Mouse (Mus musculus) brain, embryonic 14.5 days (tissue): ENCODE measurements around the gene Kif26a. TPM values are rescaled to one million over a fixed set of nuclear protein-coding genes. Genes with fewer than 3 reads are reported as not detected.

Experiments used
- DNase-seq: peaks from one replicate; pipeline ENCODE4 v3.0.0-alpha.2; 2011; ENCODE audit warnings: low read depth
- CTCF ChIP-seq: fragments of 200-500 bp; IDR thresholded peaks from 2 replicates; pipeline ENCODE4 v1.5.1; 2012; ENCODE audit warnings: inconsistent platforms, mild to moderate bottlenecking, moderate library complexity, borderline replicate concordance; ENCODE audit not compliant: insufficient read depth, insufficient read length; ENCODE audit errors: extremely low read depth
- POLR2A ChIP-seq: fragments of 200-500 bp; IDR thresholded peaks from 2 replicates; pipeline ENCODE4 v1.6.1; 2012; ENCODE audit warnings: mild to moderate bottlenecking, inconsistent platforms, borderline replicate concordance; ENCODE audit not compliant: poor library complexity, insufficient read depth, insufficient read length, severe bottlenecking; ENCODE audit errors: extremely low read depth
- polyA plus RNA-seq: library from polyadenylated mRNA; depleted of rRNA; stranded (reverse); fragments of >200 nt; gene quantifications from 2 replicates; pipeline ENCODE4 v1.2.3, GENCODE M21; 2012

Gene Kif26a
- polyA plus RNA-seq, 1 experiment, result 35.8 TPM

- no peak for DNase-seq
- no peak for TF ChIP-seq CTCF
- TF ChIP-seq POLR2A, result no peak
Observed at GRCm38 (mm10) chr12:112172214-112172613, 26.2 kb downstream of the Kif26a start.

DNA sequence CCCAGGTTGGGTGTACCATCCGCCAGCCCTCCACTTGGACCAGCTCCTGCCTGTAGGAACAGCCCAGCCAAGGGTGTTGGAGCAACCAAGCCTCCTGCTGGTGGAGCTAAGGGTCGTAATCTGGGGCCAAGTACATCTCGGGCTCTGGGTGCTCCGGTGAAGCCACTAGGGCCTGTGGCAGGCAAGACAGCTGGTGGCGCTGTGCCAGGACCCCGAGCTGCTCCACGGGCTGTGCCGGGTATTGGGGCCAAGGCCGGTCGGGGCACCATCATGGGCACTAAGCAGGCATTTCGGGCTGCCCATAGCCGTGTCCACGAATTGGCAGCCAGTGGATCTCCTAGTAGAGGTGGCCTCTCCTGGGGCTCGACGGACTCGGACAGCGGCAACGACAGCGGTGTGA, 31.7 kb downstream of the Kif26a start:
- TF ChIP-seq CTCF, result no peak
- no peak for TF ChIP-seq POLR2A
- DNase-seq, result no peak

DNA sequence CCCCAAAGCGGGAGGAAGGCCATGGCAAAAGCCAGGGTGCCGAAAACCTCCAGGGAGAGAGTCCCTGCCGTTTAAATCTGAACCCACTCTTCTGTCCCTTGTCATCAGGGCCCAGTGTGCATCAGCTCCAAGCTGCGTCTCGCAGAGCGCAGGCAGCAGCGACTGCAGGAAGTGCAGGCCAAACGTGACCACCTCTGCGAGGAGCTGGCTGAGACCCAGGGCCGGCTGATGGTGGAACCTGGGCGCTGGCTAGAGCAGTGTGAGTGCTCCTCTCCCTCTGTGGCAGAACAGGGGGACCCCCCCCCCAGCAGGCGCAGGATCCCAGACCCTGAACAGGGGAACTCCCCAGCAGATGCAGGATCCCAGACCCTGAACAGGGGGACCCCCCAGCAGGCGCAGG, 33.7 kb downstream of the Kif26a start:
- TF ChIP-seq POLR2A, result no peak
- DNase-seq, result no peak

DNA sequence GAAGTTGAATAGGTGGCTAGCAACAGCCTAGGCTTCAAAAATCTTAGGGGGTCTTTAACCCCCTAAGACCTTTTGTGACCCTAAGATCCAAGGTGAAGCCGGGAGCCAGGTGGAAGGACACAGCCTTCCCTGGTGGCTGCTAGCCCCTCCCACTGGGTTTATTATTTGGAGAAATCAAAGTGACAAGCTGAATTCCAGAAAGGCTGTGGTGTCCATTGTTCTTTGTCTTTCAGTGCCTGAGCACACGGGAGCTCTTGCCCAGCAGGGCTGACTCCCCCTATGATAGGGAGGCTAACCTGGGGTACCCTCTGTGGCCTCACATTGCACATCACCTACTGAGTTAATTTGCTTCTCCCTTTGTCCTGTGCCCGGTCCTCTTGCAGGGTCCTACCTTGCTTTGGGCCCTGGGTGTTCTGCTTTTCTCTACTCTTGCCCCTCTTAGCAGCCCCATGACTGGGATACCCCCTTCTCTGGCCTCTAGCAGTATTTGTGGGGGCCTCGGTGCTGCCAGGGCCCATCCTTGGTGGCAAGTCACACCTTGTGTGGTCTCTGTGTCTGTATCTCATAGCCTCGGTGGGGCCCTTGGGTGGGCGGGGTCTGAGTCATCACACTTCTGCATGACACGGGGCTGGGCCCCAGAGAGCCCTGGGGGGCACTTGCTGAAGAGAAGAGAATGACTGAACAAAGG, 36.1 kb downstream of the Kif26a start:
- no peak for DNase-seq
- TF ChIP-seq POLR2A (no peak), CTCF (no peak)

GRCm38 (mm10) chr12:112182609-112182955, 36.6 kb downstream of the Kif26a start:
- no peak for DNase-seq
- TF ChIP-seq CTCF (no peak), POLR2A (no peak)

DNA sequence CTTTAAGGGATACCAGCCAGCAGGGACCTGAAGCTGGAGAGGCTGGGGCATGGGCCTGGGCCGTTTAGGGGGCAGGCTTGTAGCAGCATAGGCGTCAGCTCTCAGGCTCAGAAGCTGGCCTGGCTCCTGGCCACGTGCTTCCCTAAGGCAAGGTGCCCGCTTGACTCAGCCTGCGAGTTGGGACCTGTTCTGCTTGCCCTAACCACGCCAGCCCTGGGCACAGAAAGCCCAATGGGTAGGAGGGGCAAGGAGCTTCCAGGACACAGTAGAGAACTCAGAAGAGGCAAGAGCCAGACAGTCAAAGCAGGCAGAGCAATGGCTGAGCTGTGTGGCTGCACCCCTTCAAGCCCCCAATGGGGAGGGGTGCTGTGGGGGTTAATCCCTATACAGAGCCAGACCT, 37.7 kb downstream of the Kif26a start:
- peak; percentile 63 for DNase-seq
- TF ChIP-seq CTCF (no peak), POLR2A (no peak)

- TF ChIP-seq CTCF (no peak), POLR2A (no peak)
- peak; percentile 59 for DNase-seq
Observed at GRCm38 (mm10) chr12:112184390-112184789, 38.4 kb downstream of the Kif26a start.

DNA sequence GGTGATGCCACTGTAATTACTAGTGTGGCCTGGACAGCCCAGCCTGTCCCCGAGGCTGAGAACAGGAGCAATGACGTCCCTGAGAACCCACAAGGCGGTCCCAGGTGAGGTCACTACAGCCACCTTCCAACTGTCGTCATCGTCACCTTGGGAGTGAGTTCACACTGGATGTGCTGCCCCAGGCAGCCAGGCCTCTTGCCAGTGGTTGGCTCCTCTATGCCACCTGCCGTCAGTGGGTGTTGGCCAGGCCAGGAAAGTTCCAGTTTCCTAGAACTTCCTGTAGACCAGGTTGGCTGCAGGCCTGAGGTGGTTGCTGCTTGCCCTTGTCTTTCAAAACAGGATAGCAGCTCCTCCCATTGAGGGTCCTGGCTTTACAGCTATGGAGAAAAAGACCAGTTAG, 40.9 kb downstream of the Kif26a start:
- DNase-seq, result no peak
- TF ChIP-seq POLR2A, result no peak
- no peak for TF ChIP-seq CTCF

- TF ChIP-seq CTCF (no peak), POLR2A (no peak)
- no peak for DNase-seq
Observed at GRCm38 (mm10) chr12:112191753-112192152, 45.7 kb downstream of the Kif26a start.

GRCm38 (mm10) chr12:112195019-112195418, 49.0 kb downstream of the Kif26a start:
- no peak for DNase-seq
- TF ChIP-seq CTCF (no peak), POLR2A (no peak)

DNA sequence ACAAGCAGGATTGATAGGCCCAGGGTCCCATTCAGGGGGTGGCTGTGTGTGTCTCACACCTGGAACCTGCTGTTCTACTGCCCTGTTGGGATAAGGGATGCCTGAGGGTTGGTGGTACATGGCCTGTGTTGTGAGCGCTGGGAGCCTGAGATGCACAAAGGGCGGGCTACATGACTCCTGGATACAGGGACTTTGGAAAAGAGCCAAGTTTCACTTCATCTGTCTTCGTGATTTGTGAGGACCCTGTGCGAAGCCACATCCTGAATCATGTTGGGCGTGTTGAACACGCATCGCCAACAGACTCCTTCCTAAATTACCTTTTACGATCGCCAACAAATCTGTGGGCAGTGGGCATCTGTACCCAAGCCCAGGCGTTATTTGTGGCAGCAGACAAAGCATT, 50.6 kb downstream of the Kif26a start:
- no peak for DNase-seq
- no peak for TF ChIP-seq CTCF
- TF ChIP-seq POLR2A, result no peak

DNA sequence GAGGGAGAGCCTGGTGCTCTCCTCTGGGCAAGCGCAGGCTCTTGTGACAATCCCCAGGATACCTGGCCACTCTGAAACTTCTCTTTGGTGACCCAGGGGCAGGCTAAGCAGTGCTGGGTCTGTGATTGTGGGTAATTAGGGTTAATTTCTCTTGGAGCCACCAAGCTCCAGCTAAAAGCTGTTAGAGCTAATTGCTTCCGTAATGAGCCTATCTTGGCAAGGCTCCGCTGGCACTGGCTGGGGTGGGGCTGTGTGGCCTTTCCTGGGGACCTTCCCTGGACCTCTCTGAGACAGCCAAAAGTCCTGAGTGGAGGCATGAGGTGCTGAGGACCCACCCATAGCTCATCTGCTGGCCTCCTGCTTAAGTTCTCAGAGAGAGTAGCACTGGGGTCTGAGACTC, 53.4 kb downstream of the Kif26a start:
- TF ChIP-seq CTCF (no peak), POLR2A (no peak)
- DNase-seq, result peak; percentile 77
